Mouse (Mus musculus) embryo, embryonic 11.5 days (tissue): Measurements from ENCODE around the gene Ttc9b.
"Not testable (repeated sequence)": the region's sequence is repeated elsewhere in the genome, so short reads cannot be mapped to it uniquely, and the experiment has no call there.

Experiments
- DNase-seq: peaks from one replicate; pipeline ENCODE4 v3.0.0-alpha.2; 2012; ENCODE audit warnings: low read depth, low spot score

The Ttc9b gene

DNA sequence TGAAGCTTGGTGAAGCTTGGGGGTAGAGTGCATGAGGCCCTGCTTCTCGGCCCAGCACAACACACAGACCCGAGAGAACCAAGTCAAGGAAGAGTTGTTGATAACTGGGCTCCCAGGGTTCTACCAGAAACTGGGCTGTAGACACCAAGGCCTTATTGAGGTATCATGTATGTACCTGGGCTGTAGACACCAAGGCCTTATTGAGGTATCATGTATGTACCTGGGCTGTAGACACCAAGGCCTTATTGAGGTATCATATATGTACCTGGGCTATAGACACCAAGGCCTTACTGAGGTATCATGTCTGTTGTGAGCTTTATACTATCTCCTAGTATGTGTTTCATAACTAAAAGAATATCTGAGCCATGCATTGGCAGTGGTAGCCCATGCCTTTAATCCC lies 18.6 kb upstream of the Ttc9b start:
- DNase-seq, result not testable (repeated sequence)

DNA sequence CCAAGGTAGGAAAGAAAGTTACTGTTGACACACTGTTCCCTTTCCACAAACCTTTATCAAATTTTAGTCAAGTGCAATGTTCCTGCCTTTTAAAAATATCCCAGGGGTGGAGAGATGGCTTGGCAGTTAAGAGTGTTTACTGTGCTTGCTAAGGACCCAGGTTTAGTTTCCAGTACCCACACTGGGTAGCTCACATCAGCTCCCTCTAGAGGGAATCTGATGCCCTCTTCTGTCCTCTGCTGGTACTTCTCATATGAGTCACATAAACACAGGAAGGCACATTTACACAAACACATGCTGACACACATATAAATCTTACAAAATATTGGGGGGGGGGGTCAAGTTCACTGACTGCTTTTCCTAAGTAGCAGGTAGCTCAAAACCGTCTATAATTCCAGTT lies 9.2 kb upstream of the Ttc9b start:
- no peak for DNase-seq

DNA sequence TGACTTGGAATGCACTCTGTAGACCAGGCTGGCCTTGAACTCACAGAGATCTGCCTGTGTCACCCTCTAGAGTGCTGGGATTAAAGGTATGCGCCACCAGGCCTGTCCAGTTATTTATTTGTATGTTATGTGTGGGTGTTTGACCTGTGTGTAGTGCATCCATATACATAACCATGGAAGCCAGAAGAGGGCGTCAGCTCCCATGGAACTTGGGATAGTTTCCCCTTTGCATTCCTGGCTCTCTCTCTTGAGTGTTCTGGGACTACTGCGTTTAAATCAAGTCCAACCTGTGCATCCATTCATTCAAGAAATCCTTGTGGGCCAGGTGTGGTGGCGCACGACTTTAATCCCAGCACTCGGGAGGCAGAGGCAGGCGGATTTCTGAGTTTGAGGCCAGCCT lies 7.2 kb upstream of the Ttc9b start:
- DNase-seq, result no peak

DNA sequence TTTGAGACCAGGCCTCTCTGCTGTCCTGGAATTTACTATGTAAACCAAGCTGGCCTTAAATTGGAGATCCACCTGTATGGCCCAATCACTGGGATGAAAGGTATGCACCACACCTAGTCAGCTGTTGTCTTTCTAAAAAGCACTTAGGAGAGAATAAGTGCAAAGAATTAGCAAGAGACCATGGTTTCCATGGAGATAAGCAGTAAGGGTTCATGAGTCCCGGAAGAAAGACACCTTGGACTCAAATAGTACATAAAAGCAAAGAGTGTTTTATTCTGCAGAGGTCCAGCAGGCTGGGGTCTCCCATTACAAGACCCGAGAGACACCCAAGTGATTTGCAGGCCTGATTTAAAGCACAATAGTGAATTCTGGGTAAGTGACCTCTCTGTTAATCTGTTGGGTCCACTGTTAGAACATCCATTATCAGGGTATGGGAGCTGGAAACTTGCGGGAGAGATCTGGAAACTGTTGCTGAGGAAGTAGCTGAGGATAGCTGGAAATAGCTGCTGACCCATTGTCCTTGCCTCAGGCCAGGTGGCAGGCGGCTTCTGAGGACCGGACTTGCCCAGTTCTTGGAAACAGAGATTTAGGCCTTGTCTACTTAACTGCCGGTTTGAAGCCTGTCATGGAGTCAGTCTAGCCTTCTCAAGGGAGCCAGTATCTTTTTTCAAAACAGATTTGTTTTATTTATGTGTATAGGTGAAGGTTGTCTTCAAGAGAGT lies 6.3 kb upstream of the Ttc9b start:
- no peak for DNase-seq

DNA sequence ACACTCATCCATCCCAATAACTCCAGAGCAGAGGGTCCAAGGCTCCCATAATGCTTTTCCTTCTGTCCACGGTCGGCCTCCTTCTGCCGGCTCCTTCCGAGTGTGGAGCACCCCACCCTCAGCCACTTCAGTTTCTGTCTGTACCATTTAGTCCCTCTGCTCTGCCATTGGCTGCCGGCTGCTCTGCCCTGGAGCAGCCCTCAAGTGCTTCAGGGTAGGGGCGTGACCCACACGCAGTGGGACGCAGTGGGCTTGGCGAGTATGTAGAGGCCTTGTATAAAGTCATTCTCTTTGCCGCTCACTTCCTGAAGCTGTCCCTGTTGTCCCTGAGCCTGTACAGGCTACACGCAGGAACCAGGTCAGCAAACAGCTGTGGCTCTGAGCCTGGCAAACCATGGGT lies 4.0 kb upstream of the Ttc9b start:
- no peak for DNase-seq

DNA sequence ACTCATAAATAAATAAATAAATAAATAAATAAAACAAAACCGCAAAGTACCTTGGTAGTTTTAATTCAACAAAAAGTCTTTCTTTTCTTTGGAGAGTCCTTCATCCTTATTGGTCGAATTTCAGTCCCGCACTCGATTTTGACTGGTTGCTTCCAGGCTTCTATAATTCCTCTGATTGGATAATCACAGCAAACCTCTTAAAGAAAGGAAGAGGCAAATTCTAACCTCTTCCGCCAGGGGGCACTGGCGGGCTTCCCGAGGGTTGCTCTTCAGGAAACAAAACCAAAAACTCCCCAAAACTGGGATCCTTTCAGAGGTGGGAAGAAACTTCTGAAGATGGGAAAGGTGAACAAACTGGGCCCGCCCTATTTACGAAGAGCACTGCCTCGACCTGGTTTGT lies 2.8 kb upstream of the Ttc9b start:
- peak; percentile 71 for DNase-seq

DNA sequence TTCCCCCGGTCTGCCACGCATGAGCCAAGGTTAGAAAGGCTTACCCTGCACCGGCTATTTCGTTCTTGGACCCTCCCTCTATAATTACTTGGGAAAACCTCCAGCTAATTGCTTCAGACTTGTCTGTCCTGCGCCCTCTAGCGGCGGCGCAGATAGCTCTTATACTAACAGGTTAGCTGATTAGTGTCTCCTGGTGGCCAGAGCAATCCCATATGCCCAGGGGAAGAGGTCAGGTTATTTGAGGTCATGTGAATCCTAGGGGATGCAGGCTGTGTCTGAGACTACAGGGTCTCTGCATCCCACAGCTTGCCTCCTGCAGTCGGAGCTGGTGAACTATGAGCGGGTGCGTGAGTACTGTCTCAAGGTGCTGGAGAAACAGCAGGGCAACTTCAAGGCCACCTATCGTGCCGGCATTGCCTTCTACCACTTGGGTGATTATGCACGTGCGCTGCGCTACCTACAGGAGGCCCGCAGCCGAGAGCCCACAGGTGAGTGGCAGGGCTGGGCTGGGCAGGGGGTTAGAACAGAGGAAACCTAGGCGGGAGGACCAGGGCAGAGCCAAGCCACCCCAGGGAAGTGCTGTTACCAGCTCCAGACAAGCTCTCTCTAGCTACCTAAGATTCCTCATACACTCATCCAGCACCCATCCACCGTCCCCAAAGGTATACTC lies 1.0 kb downstream of the Ttc9b start:
- DNase-seq, result no peak

DNA sequence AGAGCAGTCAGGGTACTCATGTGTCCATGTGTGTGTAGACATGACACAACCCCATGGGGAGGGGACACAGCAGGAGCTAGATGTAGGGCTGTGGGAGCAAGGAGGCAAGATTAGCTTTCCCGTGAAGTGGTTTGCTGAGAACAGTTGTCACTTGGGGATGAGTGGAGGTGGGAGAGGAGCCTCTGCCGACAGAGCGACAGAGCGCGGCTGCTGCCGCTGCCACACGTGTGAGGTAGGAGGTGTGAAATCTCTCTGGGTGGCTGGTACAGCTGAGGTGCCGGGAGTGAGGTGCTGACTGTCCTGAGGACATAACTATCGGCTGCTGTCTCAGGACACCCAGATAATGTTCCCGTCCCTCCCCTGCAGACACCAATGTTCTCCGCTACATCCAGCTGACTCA lies 1.8 kb downstream of the Ttc9b start:
- DNase-seq, result no peak

DNA sequence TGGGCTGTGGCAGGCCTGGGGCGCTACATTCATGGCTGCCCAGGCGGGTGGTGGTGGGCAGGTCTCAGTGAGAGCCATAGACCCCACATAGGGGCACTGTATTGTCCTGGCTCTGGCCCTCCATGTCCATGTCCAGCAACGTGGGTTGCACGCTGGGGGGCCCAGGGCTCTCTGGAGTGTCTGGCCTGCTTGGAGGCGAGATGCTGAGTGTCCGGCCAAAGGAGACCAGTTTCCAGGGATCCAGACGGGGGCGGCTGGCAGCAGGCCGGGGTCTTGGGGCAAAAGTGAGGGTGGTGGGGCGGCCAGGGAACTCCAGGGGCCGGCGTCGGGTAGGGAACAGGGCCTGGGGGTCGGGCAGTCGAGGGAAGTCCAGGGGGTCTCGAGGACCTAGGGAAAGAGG lies 2.9 kb downstream of the Ttc9b start:
- no peak for DNase-seq

DNA sequence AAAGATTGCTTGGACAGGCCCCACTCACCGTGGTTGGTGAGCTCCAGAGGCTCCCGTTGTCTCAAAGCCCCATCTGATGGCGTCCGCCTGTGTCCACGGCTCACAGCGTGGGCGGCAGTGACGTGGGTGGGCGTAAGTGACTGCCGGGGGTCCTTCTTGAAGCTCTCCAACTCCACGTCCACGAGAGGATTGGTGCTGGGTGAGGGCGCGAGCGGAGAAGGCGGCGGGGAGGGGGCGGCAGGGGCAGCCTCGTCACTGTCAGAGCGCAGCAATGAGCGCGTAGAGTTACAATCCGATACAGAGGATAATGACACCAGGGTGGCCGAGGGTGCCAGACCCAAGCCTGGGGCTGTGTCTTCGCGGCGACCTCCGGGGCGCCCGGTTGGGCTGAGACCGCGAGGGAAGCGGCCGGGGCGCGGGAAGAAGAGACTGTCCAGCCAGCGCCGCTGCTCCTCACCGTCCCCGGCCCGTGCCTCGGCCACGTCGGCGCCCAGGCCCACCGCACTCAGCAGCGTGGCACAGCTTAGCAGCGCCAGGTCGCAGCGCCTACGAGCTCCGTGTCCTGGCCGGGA lies 4.2 kb downstream of the Ttc9b start:
- DNase-seq, result no peak

DNA sequence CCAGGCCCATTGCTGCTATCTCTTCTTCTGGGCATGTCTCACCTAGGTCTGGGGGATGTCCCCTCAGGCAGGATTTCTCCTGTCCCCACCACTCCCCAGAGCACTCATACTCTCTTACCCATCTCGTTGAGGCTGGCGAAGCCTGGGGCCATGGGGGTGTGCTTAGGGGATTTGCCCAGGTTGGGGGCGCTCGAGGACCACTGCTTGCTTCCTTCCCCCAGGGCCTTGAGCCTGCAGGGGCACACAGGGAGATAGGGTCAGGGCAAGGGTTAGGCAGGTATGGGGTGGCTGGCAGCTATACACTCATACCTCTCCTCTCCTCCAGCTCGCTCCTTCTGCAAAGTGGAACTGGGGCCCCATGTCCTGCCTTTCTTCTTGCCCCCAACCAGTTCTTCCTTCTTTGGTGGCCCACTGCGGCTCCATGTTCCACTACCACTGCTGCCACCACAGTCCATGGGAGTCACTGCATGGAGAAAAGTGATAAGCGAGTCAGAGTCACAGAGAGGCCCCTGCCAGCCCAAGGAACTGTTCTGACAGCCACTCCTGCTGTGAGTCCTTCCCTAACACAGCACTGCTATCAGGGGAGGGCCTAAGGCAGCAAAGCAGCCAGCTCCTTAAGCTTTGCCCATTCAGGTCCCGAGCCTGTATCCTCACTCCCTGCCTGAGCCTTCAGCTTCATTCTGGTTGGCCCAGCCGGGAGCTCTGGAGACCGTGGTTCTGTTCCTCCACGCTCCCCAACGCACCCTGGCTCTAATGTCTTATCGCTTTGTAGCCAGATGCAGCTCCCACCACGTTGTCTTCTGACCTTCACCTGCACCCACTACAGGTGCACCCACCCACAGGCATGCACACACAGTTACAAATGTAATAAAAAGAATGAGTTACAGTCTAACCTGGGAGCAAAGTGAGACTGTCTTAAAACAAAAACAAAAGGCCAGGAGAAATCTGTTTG lies 5.3 kb downstream of the Ttc9b start:
- DNase-seq, result no peak

DNA sequence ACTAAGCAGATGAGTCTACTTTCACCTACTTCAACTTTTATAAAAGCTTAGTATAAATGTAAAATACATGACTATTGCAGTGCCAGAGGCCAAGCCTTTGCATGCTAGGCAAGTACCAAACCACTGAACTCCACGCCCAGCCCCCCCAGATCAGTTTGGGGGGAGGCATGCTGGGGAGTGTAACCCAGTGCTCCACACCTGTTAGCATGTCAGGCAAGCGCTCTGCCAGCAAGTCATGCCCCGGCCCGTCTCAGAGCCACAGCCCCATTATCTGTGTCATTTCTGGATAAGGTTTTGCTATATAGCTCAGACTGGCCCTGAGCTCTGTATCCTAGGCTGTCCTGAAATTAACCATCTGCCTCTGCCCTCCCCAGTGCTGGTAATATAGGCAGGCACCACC lies 8.3 kb downstream of the Ttc9b start:
- no peak for DNase-seq

DNA sequence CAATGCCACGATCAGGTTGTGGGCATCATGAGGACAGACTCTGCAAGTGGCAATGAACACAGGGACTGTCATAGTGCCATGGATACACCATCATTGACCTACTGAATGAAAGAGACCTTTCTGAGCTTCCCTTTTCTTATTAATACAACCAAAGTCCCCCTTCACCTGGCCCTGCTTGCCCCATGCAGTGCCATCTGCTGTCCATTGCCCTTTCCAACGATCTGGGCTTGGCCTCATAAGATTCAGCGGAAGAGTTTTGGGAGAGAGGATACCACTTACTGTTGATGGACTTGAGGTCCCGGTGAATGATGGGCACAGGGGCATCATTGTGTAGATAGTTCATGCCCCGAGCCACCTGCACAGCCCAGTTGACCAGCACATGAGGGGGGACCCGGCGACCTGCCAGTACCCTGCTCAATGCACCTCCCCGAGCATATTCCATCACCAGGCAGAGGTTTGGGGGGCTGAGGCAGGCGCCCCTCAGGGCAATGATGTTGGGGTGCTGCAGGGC lies 19.4 kb downstream of the Ttc9b start:
- no peak for DNase-seq

DNA sequence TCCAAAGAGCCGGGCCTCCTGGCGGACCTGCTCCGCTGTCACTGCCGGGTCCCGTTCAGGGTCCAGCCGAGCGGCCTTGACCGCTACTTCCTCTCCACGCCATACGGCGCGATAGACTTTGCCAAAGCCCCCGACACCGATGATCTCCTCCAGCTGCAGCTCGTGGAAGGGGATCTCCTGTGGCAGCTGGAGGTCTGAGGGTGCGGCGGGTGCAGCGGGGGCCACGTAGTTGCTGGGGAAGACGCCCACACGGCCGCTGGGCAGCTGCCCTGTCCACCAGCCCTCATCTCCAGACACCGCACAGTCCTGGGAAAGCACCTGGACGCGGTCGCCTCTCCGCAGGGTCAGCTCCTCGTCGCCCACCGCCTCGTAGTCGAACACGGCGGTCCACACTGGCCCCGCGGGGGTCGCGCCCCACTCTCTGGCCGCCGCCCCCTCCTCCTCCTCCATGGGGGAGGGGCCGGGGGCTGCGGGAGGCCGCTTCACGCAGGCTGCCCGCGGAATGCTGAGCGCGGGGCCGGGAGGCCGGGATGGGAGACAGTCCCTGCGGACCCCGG lies 19.9 kb downstream of the Ttc9b start:
- DNase-seq, result no peak

DNA sequence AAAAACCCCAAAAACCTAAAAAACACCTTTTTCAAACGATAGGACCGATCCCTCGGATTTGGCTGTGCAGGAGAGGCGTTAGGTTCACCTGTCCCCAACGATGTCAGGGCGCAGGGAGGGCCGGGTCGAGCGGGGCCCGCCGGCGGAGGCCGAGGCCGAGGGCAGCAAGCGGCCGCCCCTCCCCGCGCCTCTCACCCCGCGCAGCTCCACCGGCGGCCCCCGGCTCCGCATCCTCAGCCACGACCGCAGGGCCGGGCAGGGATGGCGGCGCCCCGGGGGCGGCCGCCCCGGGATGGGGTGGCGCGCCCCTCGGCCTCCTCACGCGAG lies 20.4 kb downstream of the Ttc9b start:
- DNase-seq, result no peak

DNA sequence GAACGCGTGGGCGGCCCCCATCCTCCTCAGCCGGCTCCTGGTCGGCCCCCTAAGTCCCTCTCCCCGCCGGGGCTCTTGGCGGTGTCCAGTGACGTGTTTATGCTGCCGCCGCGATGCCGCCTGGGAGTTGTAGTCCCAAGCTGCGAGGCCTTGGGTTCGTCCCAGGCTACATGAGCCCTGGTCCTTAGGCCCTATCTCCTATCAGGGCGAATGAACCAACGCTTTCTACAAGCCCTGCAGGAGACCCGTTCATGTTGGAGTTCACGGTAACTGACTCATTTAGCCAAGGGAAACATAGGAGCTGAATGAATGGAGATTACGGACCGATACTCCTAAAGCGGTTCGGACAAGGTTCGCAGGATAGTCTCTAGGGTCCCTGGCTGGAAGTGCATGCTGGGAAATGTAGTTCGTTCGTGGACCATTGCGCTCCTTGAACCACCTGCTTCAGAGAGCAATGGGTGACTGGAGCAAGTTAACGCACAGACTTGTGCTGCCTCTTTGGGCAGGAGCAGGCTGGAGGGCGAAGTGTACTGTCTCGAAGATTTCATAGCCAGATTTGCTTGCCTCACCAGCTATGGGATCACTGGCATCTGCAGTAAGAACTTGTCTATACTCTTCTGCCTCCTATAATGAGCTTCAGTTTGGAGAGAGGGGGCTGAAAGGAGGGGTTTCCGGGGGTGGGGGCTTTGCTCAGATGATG lies 21.0 kb downstream of the Ttc9b start, which contains the start of gene Map3k10:
TSS of gene Map3k10 (minus strand) at position 77 of the 700 bp plus-strand sequence.
- peak; percentile 91 for DNase-seq

DNA sequence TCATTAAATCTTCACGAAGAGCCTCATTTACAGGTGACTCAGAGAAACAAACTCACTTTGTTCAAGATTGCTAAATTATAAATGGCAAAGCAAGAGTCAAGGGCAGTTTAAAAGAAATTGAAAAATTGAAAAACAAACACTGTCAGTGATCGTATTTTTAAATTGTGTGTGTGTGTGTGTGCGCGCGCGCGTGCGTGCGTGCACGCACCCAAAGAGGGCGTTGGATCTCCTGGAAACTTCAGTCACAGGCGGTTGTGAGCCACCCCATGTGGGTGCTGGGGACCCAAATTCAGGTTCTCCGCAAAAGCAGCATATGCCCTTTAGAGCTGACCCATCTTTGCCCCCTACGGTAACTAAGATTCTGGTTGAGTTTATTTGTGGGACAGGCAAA lies 21.5 kb downstream of the Ttc9b start:
- DNase-seq, result no peak

DNA sequence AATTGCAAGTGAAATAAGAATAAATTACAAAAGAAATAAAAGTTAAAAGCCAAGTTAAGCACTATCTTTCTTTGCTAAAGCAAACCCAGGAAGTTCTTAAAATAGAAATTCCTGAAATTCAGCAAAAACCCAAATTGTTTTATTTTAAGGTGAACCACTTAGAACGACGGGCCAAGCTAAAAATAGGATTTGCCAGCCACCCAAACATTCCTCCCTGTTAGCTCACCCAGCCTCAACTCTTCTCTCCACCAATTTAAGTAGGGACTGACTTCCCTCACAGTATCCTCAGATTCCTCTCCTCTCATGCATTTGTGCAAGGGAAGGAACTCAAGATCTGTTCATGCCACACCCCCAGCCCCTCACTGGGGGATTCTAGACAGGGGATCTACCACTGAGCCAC lies 29.5 kb downstream of the Ttc9b start:
- no peak for DNase-seq

DNA sequence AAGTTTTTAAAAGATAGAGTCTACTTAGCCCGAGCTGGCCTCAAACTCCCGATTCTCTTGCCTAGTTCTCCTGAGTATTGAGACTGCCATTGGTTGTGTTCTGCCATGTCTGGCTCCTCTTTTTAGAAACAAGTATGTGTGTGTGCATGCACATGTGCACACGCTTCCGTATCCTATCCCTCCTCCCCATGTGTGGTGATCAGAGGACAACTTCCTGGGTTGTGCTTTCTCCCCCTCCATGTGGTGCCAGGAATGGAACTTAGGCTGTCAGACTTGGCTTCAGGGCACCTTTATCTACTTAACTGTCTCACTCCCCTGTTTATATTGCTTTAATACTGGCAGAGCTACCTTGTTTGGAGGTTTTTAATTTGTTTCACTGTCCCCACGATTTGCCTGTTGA lies 31.5 kb downstream of the Ttc9b start:
- no peak for DNase-seq

DNA sequence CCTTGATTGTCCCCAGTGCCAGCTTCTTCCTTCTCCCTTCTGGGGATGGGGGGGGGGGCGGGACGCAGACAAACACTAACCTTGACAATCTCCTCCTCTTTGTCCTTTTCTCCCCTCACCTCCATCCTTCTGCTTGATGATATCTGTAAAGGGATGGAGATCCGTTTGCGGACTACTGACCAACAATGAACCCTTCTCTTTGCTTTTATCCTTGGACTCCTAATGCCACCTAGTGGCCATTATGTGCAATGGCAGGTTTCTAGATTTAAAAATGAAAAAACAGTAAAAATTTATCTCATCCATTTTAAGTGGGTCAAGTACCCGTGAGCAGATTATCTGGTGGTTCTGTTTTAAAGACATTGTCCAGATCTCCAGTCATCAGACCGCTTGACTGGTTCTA lies 32.0 kb downstream of the Ttc9b start:
- DNase-seq, result no peak

DNA sequence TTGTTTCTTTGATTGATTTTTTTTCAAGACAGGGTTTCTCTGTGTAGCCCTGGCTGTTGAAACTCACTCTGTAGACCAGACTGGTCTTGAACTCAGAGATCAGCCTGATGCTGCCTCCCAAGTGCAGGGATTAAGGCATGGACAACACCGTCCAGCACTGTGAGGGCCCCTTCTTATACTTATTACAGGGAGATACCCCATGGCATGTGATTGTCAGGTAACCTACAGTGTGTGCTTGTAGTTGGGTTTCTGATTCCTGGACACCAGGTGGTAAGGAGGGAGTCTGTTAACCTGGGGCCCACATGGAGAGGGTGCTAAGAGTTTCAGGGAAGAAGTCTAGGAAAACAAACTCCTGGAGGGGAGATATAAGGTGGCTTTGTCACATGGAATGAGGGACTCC lies 33.3 kb downstream of the Ttc9b start:
- no peak for DNase-seq
